Mouse (Mus musculus) gastrocnemius, postnatal 36 days (tissue): Measurements from ENCODE around the gene Hist1h3i. TPM values are rescaled to one million over a fixed set of nuclear protein-coding genes. Genes with fewer than 3 reads are reported as not detected.
"Not testable (repeated sequence)": the region's sequence is repeated elsewhere in the genome, so short reads cannot be mapped to it uniquely, and the experiment has no call there.

ENCODE experiments used
- DNase-seq, 2 experiments: peaks; one replicate each; pipeline ENCODE4 v3.0.0; 2022
- intact Hi-C: fragments of 180-260 bp; cut with DNase I; formaldehyde crosslinking; loops from one replicate; pipeline ENCODE4 v1.15.1; 2025
- total RNA-seq, 2 experiments: library from RNA; stranded (reverse); gene quantifications; 2 replicates each; pipeline ENCODE4 v1.2.3; 2021

Hist1h3i gene
- total RNA-seq, 2 experiments from 2014 or later = 11.9 to 24.7 TPM

DNA sequence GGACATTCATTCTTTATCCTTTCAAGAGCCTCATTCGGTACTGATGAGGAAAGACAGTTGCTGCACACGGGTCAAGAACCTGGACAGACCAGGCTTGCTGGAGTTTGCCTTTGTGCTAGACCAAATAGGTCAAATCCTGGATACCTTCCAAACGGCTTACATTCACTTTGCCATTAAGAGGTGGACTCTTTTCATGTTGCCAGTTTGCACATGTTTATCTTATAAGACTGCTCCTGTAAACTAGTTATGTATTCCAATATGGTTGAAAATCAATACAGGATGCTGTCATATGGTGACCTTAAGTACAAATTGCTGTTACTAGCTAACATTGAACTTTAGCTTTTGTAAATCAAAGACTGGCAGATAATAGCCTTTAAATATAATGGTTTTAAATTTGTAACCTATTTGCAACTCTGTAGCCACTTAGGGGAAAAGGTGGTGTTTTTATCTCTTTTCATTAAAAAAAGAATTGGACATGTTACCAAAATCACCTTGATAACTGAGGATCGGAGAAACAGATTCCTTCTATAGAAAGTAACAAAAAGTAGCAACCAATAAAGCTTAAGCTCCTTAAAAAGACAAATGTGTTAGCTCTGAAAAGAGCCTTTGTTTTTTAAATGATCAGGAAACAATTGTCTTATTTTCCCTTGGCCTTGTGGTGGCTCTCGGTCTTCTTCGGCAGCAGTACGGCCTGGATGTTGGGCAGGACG, 3.2 kb upstream of the Hist1h3i start:
- intact Hi-C loops = loop anchor here (10.0 kb wide), 1 partner anchor 72 kb away; the partner anchor contains the start of genes Hist1h2ai, Hist1h2bl and Hist1h3h
- DNase-seq = no peak

GRCm38 (mm10) chr13:21784311-21784710, 1.1 kb upstream of the Hist1h3i start:
- intact Hi-C loops = loop anchor here (10.0 kb wide), 1 partner anchor 70 kb away; the partner anchor contains the start of genes Hist1h2ai, Hist1h2bl and Hist1h3h
- DNase-seq = no peak

GRCm38 (mm10) chr13:21783734-21784161, 578 bp upstream of the Hist1h3i start:
- DNase-seq = no peak
- intact Hi-C loops = loop anchor here (10.0 kb wide), 1 partner anchor 69 kb away; the partner anchor contains the start of genes Hist1h2ai, Hist1h2bl and Hist1h3h

DNA sequence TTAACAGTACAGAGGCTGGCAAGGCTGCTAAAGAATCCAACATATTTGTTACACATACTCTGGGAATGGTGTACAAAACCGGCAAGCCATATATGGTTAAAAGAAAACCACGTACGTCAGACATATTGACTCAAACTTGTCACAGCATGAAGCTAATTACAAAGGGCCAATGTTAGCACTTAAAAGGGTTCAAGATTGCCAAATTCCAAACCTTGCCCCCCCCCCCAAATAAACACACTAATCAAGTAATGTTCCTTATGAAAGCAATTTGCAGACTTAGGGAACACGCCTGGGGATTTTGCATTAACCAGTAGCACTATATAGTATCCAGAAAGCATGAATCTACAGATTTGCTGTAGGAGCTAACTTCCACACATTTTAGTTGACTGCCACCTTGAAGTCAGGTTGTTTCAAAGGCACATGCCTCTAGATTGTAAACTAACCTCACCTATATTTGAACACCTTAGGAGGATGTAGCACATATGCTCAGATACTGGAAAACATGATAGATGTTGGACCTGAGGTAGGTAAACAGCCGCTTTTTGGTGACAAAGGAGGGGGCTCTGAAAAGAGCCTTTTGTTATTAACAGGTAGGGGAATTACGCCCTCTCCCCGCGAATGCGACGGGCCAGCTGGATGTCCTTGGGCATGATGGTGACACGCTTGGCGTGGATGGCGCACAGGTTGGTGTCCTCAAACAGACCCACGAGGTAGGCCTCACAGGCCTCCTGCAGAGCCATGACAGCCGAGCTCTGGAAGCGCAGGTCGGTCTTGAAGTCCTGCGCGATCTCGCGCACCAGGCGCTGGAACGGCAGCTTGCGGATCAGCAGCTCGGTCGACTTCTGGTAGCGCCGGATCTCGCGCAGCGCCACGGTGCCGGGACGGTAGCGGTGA, 562 bp downstream of the Hist1h3i start:
- peak in 1 of 2 experiments; percentile 15 for DNase-seq
- intact Hi-C loops = loop anchor here (10.0 kb wide), 1 partner anchor 68 kb away; the partner anchor contains the start of genes Hist1h2ai, Hist1h2bl and Hist1h3h

DNA sequence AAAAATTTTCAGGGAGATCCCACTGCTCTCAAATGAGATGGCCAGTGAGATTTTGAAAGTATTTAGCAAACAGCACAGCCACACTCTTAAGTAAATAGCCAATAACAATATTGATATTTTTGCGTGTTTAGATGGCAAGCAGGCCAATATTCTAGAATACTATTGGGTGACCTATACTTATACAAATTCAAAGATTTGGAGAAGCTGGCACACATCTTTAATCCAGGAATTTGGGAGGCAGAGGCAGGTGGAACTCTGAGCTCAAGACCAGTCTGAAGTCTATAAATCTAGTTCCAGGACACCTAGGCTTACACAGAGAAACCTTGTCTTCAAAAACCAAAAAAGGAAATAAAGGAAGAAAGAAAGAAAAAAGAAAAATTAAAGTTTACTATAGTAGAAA, 1.5 kb downstream of the Hist1h3i start:
- intact Hi-C loops = loop anchor here (10.0 kb wide), 1 partner anchor 67 kb away; the partner anchor contains the start of genes Hist1h2ai, Hist1h2bl and Hist1h3h

DNA sequence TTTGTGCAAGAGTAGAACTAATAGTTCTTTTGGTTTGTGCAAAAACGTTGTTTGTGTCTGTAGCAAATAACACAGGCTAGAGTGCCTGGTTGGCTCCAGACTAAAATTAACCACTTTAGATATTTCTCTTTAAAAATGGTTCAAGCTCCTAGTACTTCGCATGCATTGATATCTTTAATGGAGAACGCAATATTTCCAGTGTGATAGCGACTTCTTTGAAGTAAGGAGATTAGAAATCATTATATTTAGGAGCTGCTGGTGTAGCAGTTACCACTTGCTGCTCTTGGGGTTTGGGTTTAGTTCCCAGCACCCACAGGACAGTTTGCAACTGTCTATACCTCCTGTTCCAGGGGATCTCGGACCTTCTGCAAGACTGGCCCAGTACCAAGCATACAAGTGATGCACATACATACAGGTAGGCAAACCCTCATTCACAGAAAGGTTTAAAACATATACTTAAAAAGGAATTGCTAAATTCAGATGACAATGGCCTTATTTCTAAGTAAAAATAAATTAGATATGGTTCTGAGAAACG, 2.1 kb downstream of the Hist1h3i start:
- DNase-seq = no peak
- intact Hi-C loops = loop anchor here (10.0 kb wide), 1 partner anchor 66 kb away; the partner anchor contains the start of genes Hist1h2ai, Hist1h2bl and Hist1h3h

More for the DNA sequence above, 1.5 kb downstream of the Hist1h3i start:
- DNase-seq = no peak

- peak; percentile 16 to 27 for DNase-seq
- intact Hi-C loops = loop anchor here (5.0 to 10.0 kb wide), 2 partner anchors 48 to 65 kb away; partner anchors contain the start of genes Hist1h2ai, Hist1h2bl and Hist1h3h
Observed at GRCm38 (mm10) chr13:21779767-21780731, 3.1 kb downstream of the Hist1h3i start, which contains the start of gene Hist1h1b. Gene Hist1h1b, minus strand, starts transcription at chr13:21780625.

- intact Hi-C loops = loop anchor here (5.0 kb wide), 1 partner anchor 47 kb away; no protein-coding TSS in a partner anchor
- peak; percentile 43 to 55 for DNase-seq
Observed at GRCm38 (mm10) chr13:21778814-21779766, 4.1 kb downstream of the Hist1h3i start.

- DNase-seq = no peak
- intact Hi-C loops = no loop called here
Observed at GRCm38 (mm10) chr13:21755707-21756106, 27.5 kb downstream of the Hist1h3i start.

DNA sequence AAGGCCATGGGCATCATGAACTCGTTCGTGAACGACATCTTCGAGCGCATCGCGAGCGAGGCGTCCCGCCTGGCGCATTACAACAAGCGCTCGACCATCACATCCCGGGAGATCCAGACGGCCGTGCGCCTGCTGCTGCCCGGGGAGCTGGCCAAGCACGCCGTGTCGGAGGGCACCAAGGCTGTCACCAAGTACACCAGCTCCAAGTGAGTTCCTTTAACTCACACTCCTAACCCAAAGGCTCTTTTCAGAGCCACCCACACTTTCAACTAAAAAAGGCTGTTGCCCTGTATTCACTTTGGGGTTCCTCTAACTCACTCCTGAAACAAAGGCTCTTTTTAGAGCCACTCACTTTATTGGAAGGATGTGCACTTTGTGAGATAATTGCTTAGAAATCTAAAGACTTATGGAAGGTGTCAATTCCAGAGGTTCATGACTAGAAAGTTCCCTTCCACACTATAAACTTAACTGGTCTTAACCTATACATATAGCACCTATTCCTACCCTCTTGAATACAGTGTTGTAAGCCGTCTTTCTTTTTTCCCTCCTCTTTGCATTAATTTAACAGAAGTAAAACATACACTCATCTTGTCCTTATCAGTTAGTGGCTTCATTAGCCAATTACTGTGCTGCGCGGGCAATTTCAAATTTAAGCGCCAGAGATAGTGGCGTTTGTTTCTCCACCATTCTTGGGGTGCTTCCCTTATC, 28.7 kb downstream of the Hist1h3i start:
- DNase-seq, intact Hi-C loops: not testable (repeated sequence)

- intact Hi-C loops = not testable (repeated sequence)
Observed at GRCm38 (mm10) chr13:21753524-21754285, 29.5 kb downstream of the Hist1h3i start, which contains the start of the genes Hist1h2ak and Hist1h2bn. Gene Hist1h2ak, minus strand, starts transcription at chr13:21753827. Gene Hist1h2bn, plus strand, starts transcription at chr13:21754123.

DNA sequence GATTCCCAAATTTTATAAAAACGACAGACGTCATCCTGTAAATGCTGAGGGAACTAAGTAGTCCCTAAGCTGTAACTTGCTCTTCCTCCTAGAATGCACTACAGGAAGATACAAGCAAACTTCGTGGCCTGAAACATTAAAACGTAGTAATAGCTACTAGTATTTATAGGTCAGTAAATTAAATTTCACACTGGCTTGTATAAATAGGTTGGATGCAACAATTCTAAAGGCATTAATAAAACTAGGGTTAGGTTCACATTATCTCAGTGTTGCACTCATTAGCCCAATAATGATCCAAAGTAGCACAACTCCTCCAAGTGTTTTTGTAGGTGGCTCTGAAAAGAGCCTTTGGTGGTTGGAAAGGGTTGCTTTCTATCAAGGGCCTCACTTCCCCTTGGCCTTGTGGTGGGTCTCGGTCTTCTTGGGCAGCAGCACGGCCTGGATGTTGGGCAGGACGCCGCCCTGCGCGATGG, 30.1 kb downstream of the Hist1h3i start:
- intact Hi-C loops = no loop called here
- no peak for DNase-seq

More at GRCm38 (mm10) chr13:21753524-21754285, 29.5 kb downstream of the Hist1h3i start, which contains the start of the genes Hist1h2ak and Hist1h2bn:
- peak in 1 of 2 experiments; percentile 30 for DNase-seq

DNA sequence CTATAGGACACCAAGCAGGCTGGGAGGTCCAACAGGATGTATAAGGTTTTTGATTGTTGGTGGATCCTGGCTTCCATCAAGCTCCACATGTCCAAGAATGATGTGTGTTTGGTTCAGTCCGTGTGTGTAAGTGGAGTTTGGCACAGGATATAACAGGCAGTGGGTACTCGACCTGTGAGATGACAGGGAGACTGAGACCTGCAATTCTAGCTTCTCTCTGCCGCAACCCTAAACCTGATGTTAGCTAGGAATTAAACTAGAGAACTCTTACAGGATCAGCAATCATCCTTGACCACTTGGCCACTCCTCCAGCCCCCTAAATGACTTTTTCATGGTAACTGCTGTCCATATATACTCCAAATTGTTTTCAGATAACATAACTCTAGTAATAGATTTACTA, 30.8 kb downstream of the Hist1h3i start:
- intact Hi-C loops = no loop called here
- DNase-seq = no peak

DNA sequence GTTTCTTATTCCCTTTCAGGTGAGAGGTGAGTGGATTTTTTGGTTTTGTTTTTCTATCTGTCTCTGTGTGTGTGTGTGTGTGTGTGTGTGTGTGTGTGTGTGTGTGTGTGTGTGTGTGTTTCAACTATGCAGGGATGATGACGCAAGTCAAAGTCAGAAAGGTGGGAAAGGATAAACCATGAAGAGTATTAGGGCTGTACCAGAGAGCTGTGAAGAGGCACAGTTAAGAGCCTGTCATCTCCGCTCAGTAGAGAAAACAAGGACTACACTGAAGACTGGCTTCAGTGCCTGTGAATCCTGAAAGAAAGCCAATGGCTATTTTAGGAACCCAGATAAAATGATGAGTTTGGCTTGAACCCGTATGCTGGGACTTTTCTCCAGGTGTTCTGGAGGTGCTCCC, 31.3 kb downstream of the Hist1h3i start:
- intact Hi-C loops = loop anchor here (2.0 kb wide), 1 partner anchor 17 kb away; the partner anchor contains the start of gene Hist1h4j
- no peak for DNase-seq

GRCm38 (mm10) chr13:21751417-21751816, 31.8 kb downstream of the Hist1h3i start:
- intact Hi-C loops = loop anchor here (2.0 kb wide), 1 partner anchor 17 kb away; the partner anchor contains the start of gene Hist1h4j

More at GRCm38 (mm10) chr13:21751417-21751816, 31.8 kb downstream of the Hist1h3i start:
- no peak for DNase-seq
